Mouse (Mus musculus) stomach, postnatal 0 days (tissue): ENCODE data around the gene Tex19.2. TPM values are rescaled to one million over a fixed set of nuclear protein-coding genes. Genes with fewer than 3 reads are reported as not detected.

Experiments used
- ATAC-seq: fragments of 200-750 bp; cut with Nextera tagmentation; 2 replicates; pipeline ENCODE4 v1.8.0; 2017; ENCODE audit not compliant: low FRiP score, low TSS enrichment
- DNase-seq: peaks from one replicate; pipeline ENCODE4 v3.0.0-alpha.2; 2016; ENCODE audit warnings: low spot score
- H3K27ac ChIP-seq: fragments of 300-500 bp; sonication (generic); replicated peaks from 2 replicates; pipeline ENCODE4 v1.5.1; 2014; ENCODE audit warnings: mild to moderate bottlenecking, control low read depth
- H3K27me3 ChIP-seq: fragments of 300-500 bp; sonication (generic); 2 replicates; pipeline ENCODE4 v1.6.1; 2014; ENCODE audit warnings: low read length; ENCODE audit not compliant: control insufficient read depth, insufficient read depth
- H3K36me3 ChIP-seq: fragments of 300-500 bp; sonication (generic); 2 replicates; pipeline ENCODE4 v1.6.1; 2014; ENCODE audit warnings: low read length, mixed read lengths; ENCODE audit not compliant: control insufficient read depth, insufficient read depth
- H3K4me1 ChIP-seq: fragments of 300-500 bp; sonication (generic); replicated peaks from 2 replicates; pipeline ENCODE4 v1.6.1; 2014; ENCODE audit warnings: antibody characterized with exemption; ENCODE audit not compliant: control insufficient read depth, insufficient read depth
- H3K4me2 ChIP-seq: fragments of 300-500 bp; sonication (generic); replicated peaks from 2 replicates; pipeline ENCODE4 v1.6.1; 2014; ENCODE audit warnings: low read depth, mild to moderate bottlenecking, control low read depth, moderate library complexity
- H3K4me3 ChIP-seq: fragments of 300-500 bp; sonication (generic); 2 replicates; pipeline ENCODE4 v1.5.1; 2014; ENCODE audit warnings: low read depth, low read length, control low read depth
- H3K9ac ChIP-seq: fragments of 300-500 bp; sonication (generic); 2 replicates; pipeline ENCODE4 v1.6.1; 2014; ENCODE audit warnings: mild to moderate bottlenecking, low read length, control low read depth, mixed read lengths
- H3K9me3 ChIP-seq: fragments of 300-500 bp; sonication (generic); 2 replicates; pipeline ENCODE4 v1.6.1; 2016; ENCODE audit warnings: low read length; ENCODE audit not compliant: control insufficient read depth
- CTCF ChIP-seq: IDR thresholded peaks from 2 replicates; pipeline ENCODE4 v1.5.1; 2016; ENCODE audit warnings: antibody characterized with exemption, low read depth, mild to moderate bottlenecking, moderate library complexity
- EP300 ChIP-seq: optimal IDR thresholded peaks from 2 replicates; pipeline ENCODE3; 2016; ENCODE audit warnings: antibody characterized with exemption
- WGBS: fragments of 180-500 bp; shearing (Covaris S2); extraction: QIAGEN DNeasy Blood & Tissue Kit; methylation state at CpG from one replicate; pipeline ENCODE4 v1.1.7; 2014; 5-methylcytosine and 5-hydroxymethylcytosine counted together
- polyA plus RNA-seq: library from polyadenylated mRNA; unstranded; fragments of >200 nt; fragmentation: Nextera tagmentation; extraction: Ambion mirVana; gene quantifications from 2 replicates; pipeline ENCODE4 v1.2.1, GENCODE M21; 2015

The Tex19.2 gene
- polyA plus RNA-seq, 1 experiment from 2014 or later = 0.25 TPM

GRCm38 (mm10) chr11:121121151-121121550 is 2.7 kb upstream of the Tex19.2 start:
- H3K4me2 ChIP-seq = no peak overlapping the region
- H3K4me3 ChIP-seq = no peak overlapping the region
- no peaks in the 10 kb centered on the region for H3K36me3 ChIP-seq
- H3K9me3 ChIP-seq = no peaks in the 10 kb centered on the region
- TF ChIP-seq CTCF (no peak), EP300 (no peak)
- no peak overlapping the region for H3K27ac ChIP-seq
- no peaks in the 10 kb centered on the region for H3K27me3 ChIP-seq
- ATAC-seq = no peak
- no peaks in the 10 kb centered on the region for H3K4me1 ChIP-seq
- no peak overlapping the region for H3K9ac ChIP-seq
- no peak for DNase-seq
- 58% methylated on average over 3 of the region's 3 CpGs for WGBS

GRCm38 (mm10) chr11:121118106-121118505 is 371 bp downstream of the Tex19.2 start:
- H3K4me2 ChIP-seq = no peak overlapping the region
- ATAC-seq (peak; percentile 26; the same call in 1 of the 2 replicates), DNase-seq (no peak)
- 90% methylated on average over 18 of the region's 18 CpGs for WGBS
- no peaks in the 10 kb centered on the region for H3K36me3 ChIP-seq
- no peak overlapping the region for H3K9ac ChIP-seq
- H3K9me3 ChIP-seq = no peaks in the 10 kb centered on the region
- H3K4me3 ChIP-seq = no peak overlapping the region
- H3K27me3 ChIP-seq = no peaks in the 10 kb centered on the region
- no peaks in the 10 kb centered on the region for H3K4me1 ChIP-seq
- TF ChIP-seq CTCF (peak; percentile 5; the same call in 1 of the 2 replicates), EP300 (no peak)
- H3K27ac ChIP-seq = no peak overlapping the region

GRCm38 (mm10) chr11:121112091-121112775 is 6.2 kb downstream of the Tex19.2 start:
- ATAC-seq = 0 out of 2 replicates have a peak, but pooled peaks have one; percentile 24
- H3K27me3 ChIP-seq = no peaks in the 10 kb centered on the region
- H3K4me3 ChIP-seq = no peak overlapping the region
- no peaks in the 10 kb centered on the region for H3K36me3 ChIP-seq
- H3K4me1 ChIP-seq = no peaks in the 10 kb centered on the region
- 66% methylated on average over 5 of the region's 5 CpGs for WGBS
- no peaks in the 10 kb centered on the region for H3K9me3 ChIP-seq
- no peak overlapping the region for H3K27ac ChIP-seq
- H3K4me2 ChIP-seq = no peak overlapping the region
- TF ChIP-seq CTCF = no peak
- TF ChIP-seq EP300 = no peak
- no peak overlapping the region for H3K9ac ChIP-seq
- no peak for DNase-seq

GRCm38 (mm10) chr11:121111601-121112000 is 6.9 kb downstream of the Tex19.2 start:
- peak; percentile 24; the same call in 1 of the 2 replicates for ATAC-seq

GRCm38 (mm10) chr11:121111051-121111450 is 7.4 kb downstream of the Tex19.2 start:
- no peak for ATAC-seq
- Histone ChIP-seq H3K9ac (no peak overlapping the region), H3K36me3 (no peaks in the 10 kb centered on the region), H3K27ac (no peak overlapping the region), H3K4me1 (no peaks in the 10 kb centered on the region), H3K9me3 (no peaks in the 10 kb centered on the region), H3K27me3 (no peaks in the 10 kb centered on the region), H3K4me2 (no peak overlapping the region), H3K4me3 (no peak overlapping the region)
- TF ChIP-seq CTCF = no peak
- TF ChIP-seq EP300 = no peak
- no peak for DNase-seq
- WGBS = 81% methylated on average over 3 of the region's 3 CpGs

More at GRCm38 (mm10) chr11:121111601-121112000, 6.9 kb downstream of the Tex19.2 start:
- Histone ChIP-seq H3K9me3 (no peaks in the 10 kb centered on the region), H3K4me2 (no peak overlapping the region), H3K4me3 (no peak overlapping the region), H3K27ac (no peak overlapping the region), H3K27me3 (no peaks in the 10 kb centered on the region), H3K36me3 (no peaks in the 10 kb centered on the region), H3K4me1 (no peaks in the 10 kb centered on the region), H3K9ac (no peak overlapping the region)
- TF ChIP-seq CTCF = no peak
- no peak for TF ChIP-seq EP300
- DNase-seq = no peak
- 70% methylated on average over 1 of the region's 1 CpGs for WGBS

GRCm38 (mm10) chr11:121109986-121110385 is 8.5 kb downstream of the Tex19.2 start:
- Histone ChIP-seq H3K27me3 (no peaks in the 10 kb centered on the region), H3K9me3 (no peaks in the 10 kb centered on the region), H3K4me3 (no peak overlapping the region), H3K27ac (no peak overlapping the region), H3K4me1 (no peaks in the 10 kb centered on the region), H3K36me3 (no peaks in the 10 kb centered on the region), H3K9ac (no peak overlapping the region), H3K4me2 (no peak overlapping the region)
- ATAC-seq (peak; percentile 71), DNase-seq (peak; percentile 66)
- TF ChIP-seq CTCF (no peak), EP300 (no peak)
- 16% methylated on average over 2 of the region's 2 CpGs for WGBS
